Mouse (Mus musculus): ENCODE measurements around the gene Slc25a4. TPM values are rescaled to one million over a fixed set of nuclear protein-coding genes. Genes with fewer than 3 reads are reported as not detected.

The Slc25a4 gene
- polyA plus RNA-seq (2014; fragmentation: Illumina TruSeq; extraction: RNeasy Lipid Tissue Mini Kit (QIAGEN cat#74804); ENCODE audit: low read depth, low replicate concordance) = 79.9 TPM

DNA sequence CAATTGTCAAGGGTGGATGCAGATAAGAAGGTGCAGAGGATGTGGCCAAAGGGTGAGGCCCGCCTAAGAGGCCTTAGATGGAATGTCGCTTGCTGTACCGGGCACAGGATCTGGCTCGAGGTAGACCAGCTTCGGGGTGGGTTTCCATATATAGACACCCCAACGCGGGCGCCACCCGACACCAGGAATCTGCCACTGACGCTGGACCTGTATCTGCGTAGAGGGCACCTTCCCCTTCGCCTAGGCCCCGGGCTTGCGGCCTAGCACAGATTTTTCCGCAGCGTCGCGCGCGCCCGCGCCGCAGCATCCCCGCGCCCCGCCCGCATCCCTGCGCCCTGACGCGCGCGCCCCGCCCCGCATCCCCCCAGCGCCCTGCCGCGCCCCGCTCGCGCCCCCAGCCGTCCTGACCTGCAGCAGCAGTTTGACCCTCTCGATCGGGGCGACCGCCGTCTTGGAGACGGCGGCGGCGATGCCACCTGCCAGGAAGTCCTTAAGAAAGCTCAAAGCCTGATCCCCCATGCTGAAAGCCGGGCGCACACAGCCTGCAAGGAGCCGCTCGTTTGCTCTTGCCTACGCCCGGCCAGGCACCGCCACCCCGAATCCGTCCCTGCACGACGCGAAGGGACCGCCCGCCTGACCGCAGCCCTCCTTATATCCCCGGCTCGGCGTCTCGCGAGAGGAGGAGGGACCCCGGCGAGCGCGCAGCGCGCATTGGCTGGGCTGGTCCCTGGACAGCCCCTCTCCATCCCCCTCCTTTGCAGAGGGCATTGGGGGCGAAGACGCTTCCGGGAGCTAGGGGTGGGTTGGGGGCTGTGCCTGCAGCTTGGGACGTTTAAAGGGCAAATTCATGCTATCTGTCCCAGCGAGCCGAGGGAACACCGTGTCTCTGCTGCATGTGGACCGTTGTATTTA is at the start of gene Slc25a4:
Gene Slc25a4, minus strand, starts transcription at position 881 of the 912 bp plus-strand sequence.

Other genes with a start within 250 kb of the Slc25a4 start
- gene 1700029J07Rik, start 236.0 kb downstream of the Slc25a4 start, polyA plus RNA-seq (2014; fragmentation: Illumina TruSeq; extraction: RNeasy Lipid Tissue Mini Kit (QIAGEN cat#74804); ENCODE audit: low read depth, low replicate concordance) = 5.6 TPM
- 145 TPM for gene Ufsp2, start 235.8 kb downstream of the Slc25a4 start, polyA plus RNA-seq (2014; fragmentation: Illumina TruSeq; extraction: RNeasy Lipid Tissue Mini Kit (QIAGEN cat#74804); ENCODE audit: low read depth, low replicate concordance)
- 0.88 TPM for gene Lrp2bp, start 212.0 kb downstream of the Slc25a4 start, polyA plus RNA-seq (2014; fragmentation: Illumina TruSeq; extraction: RNeasy Lipid Tissue Mini Kit (QIAGEN cat#74804); ENCODE audit: low read depth, low replicate concordance)
- 19.8 TPM for gene Ankrd37, start 205.6 kb downstream of the Slc25a4 start, polyA plus RNA-seq (2014; fragmentation: Illumina TruSeq; extraction: RNeasy Lipid Tissue Mini Kit (QIAGEN cat#74804); ENCODE audit: low read depth, low replicate concordance)
- gene Cfap97, start 59.5 kb downstream of the Slc25a4 start, polyA plus RNA-seq (2014; fragmentation: Illumina TruSeq; extraction: RNeasy Lipid Tissue Mini Kit (QIAGEN cat#74804); ENCODE audit: low read depth, low replicate concordance) = 47.3 TPM
- 28.6 TPM for gene Snx25, start 59.1 kb downstream of the Slc25a4 start, polyA plus RNA-seq (2014; fragmentation: Illumina TruSeq; extraction: RNeasy Lipid Tissue Mini Kit (QIAGEN cat#74804); ENCODE audit: low read depth, low replicate concordance)
- gene Helt, start 83.4 kb upstream of the Slc25a4 start, polyA plus RNA-seq (2014; fragmentation: Illumina TruSeq; extraction: RNeasy Lipid Tissue Mini Kit (QIAGEN cat#74804); ENCODE audit: low read depth, low replicate concordance) = not detected